Mouse (Mus musculus): ENCODE measurements at regions not wholly inside any gene's neighbourhood (a gene's known extent, or its start where the extent isn't known, plus 50 kb on each side); places are given as distances from the start of the nearest gene placed in this dataset.
A peak's percentile ranks its signal among the peaks of the same experiment; 100 is the strongest.
"Not testable (repeated sequence)": the region's sequence is repeated elsewhere in the genome, so short reads cannot be mapped to it uniquely, and the experiment has no call there.

DNA sequence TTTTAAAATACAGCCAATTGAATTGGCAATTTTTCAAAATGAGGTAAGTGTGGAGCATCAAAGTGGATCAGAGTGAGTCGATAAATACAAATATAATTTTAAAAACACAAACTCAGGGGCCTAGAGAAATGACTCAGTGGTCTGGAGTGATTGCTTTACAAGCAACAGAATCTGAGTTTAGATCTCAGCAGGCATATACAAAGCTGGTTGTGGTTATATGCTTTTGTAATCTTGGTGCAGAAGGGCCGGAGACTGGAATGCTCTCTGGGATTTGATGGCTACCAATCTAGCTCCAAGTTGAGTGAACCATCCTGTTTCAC is 235.0 kb upstream of the Cdh8 start:
- Histone ChIP-seq H3K27me3 (replicated peaks; ENCODE audit: insufficient read depth, low read length) (no peaks in the 10 kb centered on the region), H3K4me1 (ENCODE audit: insufficient read depth, low read depth, low read length) (no peaks in the 10 kb centered on the region), H3K36me3 (ENCODE audit: insufficient read depth, low read length) (no peaks in the 10 kb centered on the region), H3K4me2 (replicated peaks; ENCODE audit: low read depth, low read length) (no peak overlapping the region), H3K9me3 (ENCODE audit: low read length) (no peaks in the 10 kb centered on the region), H3K9ac (replicated peaks; ENCODE audit: low read depth) (no peak overlapping the region), H3K27ac (ENCODE audit: low read length) (no peak overlapping the region), H3K4me3 (ENCODE audit: low read depth, low read length) (no peak overlapping the region)
- TF ChIP-seq EP300 (IDR thresholded peaks at IDR 0.05) (no peak), CTCF (IDR thresholded peaks at IDR 0.05) (no peak)
- ATAC-seq (no peak), DNase-seq (ENCODE audit: low spot score) (no peak)
- 39% methylated on average over 2 of the region's 2 CpGs for WGBS

DNA sequence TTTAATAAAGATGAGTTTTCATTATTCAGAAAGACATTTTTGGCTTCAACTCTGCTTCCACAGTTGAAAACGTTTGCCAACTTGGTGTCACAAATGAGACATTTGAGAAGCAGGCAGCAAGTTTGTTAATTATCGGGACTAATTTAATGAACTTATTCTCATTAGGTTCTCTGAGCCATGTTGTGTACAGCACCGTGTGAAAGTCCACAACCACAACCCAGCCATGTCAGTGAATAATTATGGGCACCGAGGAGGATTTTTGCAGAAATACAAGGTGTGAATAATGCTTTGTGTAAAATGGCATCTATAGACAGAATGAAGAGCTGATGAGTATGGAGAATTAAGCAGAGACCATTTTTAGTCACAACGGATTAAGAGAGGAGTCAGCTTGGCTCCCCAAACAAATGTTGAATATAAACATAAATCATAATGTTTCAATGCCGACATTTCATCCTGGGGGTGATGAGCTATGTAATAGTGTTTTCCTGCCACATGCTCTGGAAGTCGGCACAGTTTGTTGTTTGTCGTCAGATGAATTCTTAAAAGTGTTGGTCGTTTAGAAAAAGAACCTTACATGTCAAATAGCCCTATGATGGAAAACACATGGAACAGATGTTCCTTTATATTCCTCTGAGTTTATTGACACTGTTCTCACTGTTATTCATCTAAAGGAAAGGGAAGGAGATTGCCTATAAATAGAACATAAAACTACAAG is 234.5 kb upstream of the Cdh8 start:
- ATAC-seq: no peak
- Histone ChIP-seq H3K9ac (replicated peaks; ENCODE audit: low read depth) (no peak overlapping the region), H3K27me3 (replicated peaks; ENCODE audit: insufficient read depth, low read length) (no peaks in the 10 kb centered on the region), H3K9me3 (ENCODE audit: low read length) (no peaks in the 10 kb centered on the region), H3K4me2 (replicated peaks; ENCODE audit: low read depth, low read length) (no peak overlapping the region), H3K4me1 (ENCODE audit: insufficient read depth, low read depth, low read length) (no peaks in the 10 kb centered on the region), H3K27ac (ENCODE audit: low read length) (no peak overlapping the region), H3K4me3 (ENCODE audit: low read depth, low read length) (no peak overlapping the region), H3K36me3 (ENCODE audit: insufficient read depth, low read length) (no peaks in the 10 kb centered on the region)
- TF ChIP-seq EP300 (IDR thresholded peaks at IDR 0.05) (no peak), CTCF (IDR thresholded peaks at IDR 0.05) (no peak)
- WGBS: 45% methylated on average over 9 of the region's 9 CpGs
- DNase-seq (ENCODE audit: low spot score): no peak

DNA sequence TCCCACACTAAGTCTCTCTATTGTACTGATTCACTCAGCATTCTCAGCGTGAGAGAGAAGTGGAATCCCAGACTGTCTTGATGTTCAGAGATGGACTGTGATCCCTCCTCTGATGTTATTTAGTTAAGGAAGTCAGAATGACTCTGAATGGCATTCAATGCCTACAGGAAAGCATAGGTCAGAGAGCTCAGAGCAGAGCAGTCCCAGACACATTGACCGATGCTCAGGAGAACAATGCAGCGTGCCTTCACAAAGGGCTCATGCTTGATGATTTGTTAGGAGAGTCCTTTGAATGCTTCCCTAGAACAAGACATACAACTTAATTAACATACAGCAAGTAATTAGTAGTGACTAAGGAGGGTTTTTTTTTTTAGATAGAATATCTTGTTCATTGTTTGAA is 224.3 kb upstream of the Cdh8 start:
- Histone ChIP-seq H3K9me3 (ENCODE audit: low read length) (no peaks in the 10 kb centered on the region), H3K27ac (ENCODE audit: low read length) (no peak overlapping the region), H3K9ac (replicated peaks; ENCODE audit: low read depth) (no peak overlapping the region), H3K4me3 (ENCODE audit: low read depth, low read length) (no peak overlapping the region), H3K4me2 (replicated peaks; ENCODE audit: low read depth, low read length) (no peak overlapping the region), H3K27me3 (replicated peaks; ENCODE audit: insufficient read depth, low read length) (no peaks in the 10 kb centered on the region), H3K36me3 (ENCODE audit: insufficient read depth, low read length) (no peaks in the 10 kb centered on the region), H3K4me1 (ENCODE audit: insufficient read depth, low read depth, low read length) (no peaks in the 10 kb centered on the region)
- DNase-seq (ENCODE audit: low spot score): no peak
- no peak for ATAC-seq
- 58% methylated on average over 3 of the region's 3 CpGs for WGBS
- TF ChIP-seq EP300 (IDR thresholded peaks at IDR 0.05) (no peak), CTCF (IDR thresholded peaks at IDR 0.05) (no peak)

DNA sequence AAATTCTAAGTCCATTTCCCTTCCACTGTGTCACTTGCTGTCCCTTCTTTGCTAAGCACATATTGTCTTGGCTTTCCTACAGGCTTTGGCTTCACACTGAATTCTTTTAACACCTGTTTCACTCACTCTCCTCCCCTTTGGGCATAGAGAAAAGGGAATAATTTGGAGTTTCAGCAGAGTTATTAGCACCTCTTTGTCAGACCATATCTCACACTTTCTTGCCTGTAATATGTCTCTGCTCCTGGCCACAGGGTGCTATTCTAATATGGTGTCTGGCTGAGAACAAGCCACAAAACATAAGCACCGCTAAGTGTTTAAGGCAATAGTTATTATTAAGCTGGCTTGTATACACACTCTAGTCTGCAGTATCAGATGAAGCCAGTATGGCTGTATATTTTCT is 214.7 kb upstream of the Cdh8 start:
- not testable (repeated sequence) for H3K36me3 ChIP-seq (ENCODE audit: insufficient read depth, low read length); H3K9me3 ChIP-seq (ENCODE audit: low read length)
- WGBS: 77% methylated on average over 1 of the region's 1 CpGs

DNA sequence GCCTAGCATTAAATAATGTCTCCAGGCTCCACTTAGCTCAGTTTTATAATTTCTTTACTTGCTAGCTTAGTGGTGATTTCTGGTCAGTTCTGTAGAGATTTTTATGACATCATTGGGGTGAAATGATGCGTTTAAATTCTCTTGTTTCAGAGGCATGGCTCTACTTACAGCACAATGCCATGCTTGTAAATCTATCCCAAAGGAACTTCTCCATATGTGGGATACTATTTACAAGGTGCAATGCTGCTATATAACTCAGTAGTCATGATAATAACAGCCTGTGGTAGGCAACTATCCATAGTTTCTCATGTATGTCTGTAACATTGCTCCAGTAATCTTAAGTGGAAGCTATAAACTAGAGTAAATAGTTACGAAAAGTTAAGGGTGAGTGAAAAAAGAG is 205.4 kb upstream of the Cdh8 start:
- Histone ChIP-seq H3K9ac (replicated peaks; ENCODE audit: low read depth) (no peak overlapping the region), H3K4me3 (ENCODE audit: low read depth, low read length) (no peak overlapping the region), H3K27me3 (replicated peaks; ENCODE audit: insufficient read depth, low read length) (no peaks in the 10 kb centered on the region), H3K4me2 (replicated peaks; ENCODE audit: low read depth, low read length) (no peak overlapping the region), H3K4me1 (ENCODE audit: insufficient read depth, low read depth, low read length) (no peaks in the 10 kb centered on the region), H3K36me3 (ENCODE audit: insufficient read depth, low read length) (no peaks in the 10 kb centered on the region), H3K9me3 (ENCODE audit: low read length) (no peaks in the 10 kb centered on the region), H3K27ac (ENCODE audit: low read length) (no peak overlapping the region)
- ATAC-seq (no peak), DNase-seq (ENCODE audit: low spot score) (no peak)
- 53% methylated on average over 2 of the region's 2 CpGs for WGBS
- TF ChIP-seq EP300 (IDR thresholded peaks at IDR 0.05) (no peak), CTCF (IDR thresholded peaks at IDR 0.05) (no peak)

More for the DNA sequence above, 214.7 kb upstream of the Cdh8 start:
- not testable (repeated sequence) for H3K9ac ChIP-seq (replicated peaks; ENCODE audit: low read depth); H3K4me2 ChIP-seq (replicated peaks; ENCODE audit: low read depth, low read length); DNase-seq (ENCODE audit: low spot score); H3K27ac ChIP-seq (ENCODE audit: low read length); H3K4me1 ChIP-seq (ENCODE audit: insufficient read depth, low read depth, low read length); H3K27me3 ChIP-seq (replicated peaks; ENCODE audit: insufficient read depth, low read length); ATAC-seq; H3K4me3 ChIP-seq (ENCODE audit: low read depth, low read length)

DNA sequence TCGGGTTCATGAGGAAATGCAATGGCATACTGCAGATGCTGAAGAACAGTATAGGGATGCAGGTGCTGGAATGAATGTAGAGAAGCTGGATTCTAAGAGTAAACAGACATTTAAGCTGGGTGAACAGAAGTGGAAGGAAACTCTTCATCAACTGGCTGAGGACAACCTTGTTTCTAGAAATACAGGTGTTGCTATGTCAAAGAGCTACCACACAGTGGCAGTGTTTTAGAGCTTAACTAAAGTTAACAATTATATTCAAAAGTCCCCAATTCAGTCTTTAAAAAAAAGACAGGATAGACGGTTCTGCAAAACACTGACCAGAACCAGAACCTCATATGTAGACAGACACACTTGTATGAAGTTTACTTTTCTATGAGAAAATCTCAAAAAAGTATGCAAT is 188.1 kb upstream of the Cdh8 start:
- not testable (repeated sequence) for H3K4me1 ChIP-seq (ENCODE audit: insufficient read depth, low read depth, low read length); H3K4me2 ChIP-seq (replicated peaks; ENCODE audit: low read depth, low read length); H3K4me3 ChIP-seq (ENCODE audit: low read depth, low read length); DNase-seq (ENCODE audit: low spot score); H3K9me3 ChIP-seq (ENCODE audit: low read length); ATAC-seq; H3K36me3 ChIP-seq (ENCODE audit: insufficient read depth, low read length); H3K27ac ChIP-seq (ENCODE audit: low read length); H3K9ac ChIP-seq (replicated peaks; ENCODE audit: low read depth); H3K27me3 ChIP-seq (replicated peaks; ENCODE audit: insufficient read depth, low read length)
- 36% methylated on average over 2 of the region's 2 CpGs for WGBS
- peak; percentile 22 for TF ChIP-seq CTCF (IDR thresholded peaks at IDR 0.05)

Data from lung, postnatal 0 days (tissue).